Mouse (Mus musculus) left cerebral cortex, adult 11 months (tissue): ENCODE results near the gene Ubxn10.

Experiments used
- DNase-seq: peaks from one replicate; pipeline ENCODE4 v3.0.0; 2022; ENCODE audit warnings: low spot score

The Ubxn10 gene

GRCm38 (mm10) chr4:138729018-138729703 lies 7.8 kb downstream of the Ubxn10 start:
- DNase-seq: no peak

- no peak for DNase-seq
These were observed 11.2 kb downstream of the Ubxn10 start for GRCm38 (mm10) chr4:138725751-138726150.

GRCm38 (mm10) chr4:138725127-138725461 lies 11.9 kb downstream of the Ubxn10 start:
- DNase-seq: no peak

GRCm38 (mm10) chr4:138724354-138725126 lies 12.4 kb downstream of the Ubxn10 start, which contains the start of gene Pla2g2c:
Gene Pla2g2c (plus strand): TSS chr4:138724792.
- no peak for DNase-seq

GRCm38 (mm10) chr4:138723493-138724281 lies 13.3 kb downstream of the Ubxn10 start:
- peak; percentile 77 for DNase-seq

GRCm38 (mm10) chr4:138719264-138719596 lies 17.7 kb downstream of the Ubxn10 start:
- no peak for DNase-seq

GRCm38 (mm10) chr4:138718586-138719263 lies 18.2 kb downstream of the Ubxn10 start:
- no peak for DNase-seq

- no peak for DNase-seq
These were observed 20.3 kb downstream of the Ubxn10 start for GRCm38 (mm10) chr4:138716697-138717096.

- DNase-seq: no peak
These were observed 22.8 kb downstream of the Ubxn10 start for GRCm38 (mm10) chr4:138714186-138714585.

GRCm38 (mm10) chr4:138712621-138713020 lies 24.3 kb downstream of the Ubxn10 start:
- no peak for DNase-seq

GRCm38 (mm10) chr4:138712096-138712495 lies 24.9 kb downstream of the Ubxn10 start:
- DNase-seq: no peak

- DNase-seq: no peak
These were observed 25.7 kb downstream of the Ubxn10 start for GRCm38 (mm10) chr4:138711051-138711820.

GRCm38 (mm10) chr4:138710633-138711032 lies 26.3 kb downstream of the Ubxn10 start:
- DNase-seq: no peak

- DNase-seq: no peak
These were observed 27.0 kb downstream of the Ubxn10 start for GRCm38 (mm10) chr4:138709944-138710343.

- DNase-seq: no peak
These were observed 27.7 kb downstream of the Ubxn10 start for GRCm38 (mm10) chr4:138709246-138709645.

- no peak for DNase-seq
These were observed 28.3 kb downstream of the Ubxn10 start for GRCm38 (mm10) chr4:138708636-138709035.

- no peak for DNase-seq
These were observed 30.3 kb downstream of the Ubxn10 start for GRCm38 (mm10) chr4:138706620-138707019.

GRCm38 (mm10) chr4:138704169-138704568 lies 32.8 kb downstream of the Ubxn10 start:
- DNase-seq: no peak

- DNase-seq: no peak
These were observed 33.4 kb downstream of the Ubxn10 start for GRCm38 (mm10) chr4:138703591-138703990.

- no peak for DNase-seq
These were observed 34.4 kb downstream of the Ubxn10 start for GRCm38 (mm10) chr4:138702528-138702927.

- no peak for DNase-seq
These were observed 34.9 kb downstream of the Ubxn10 start for GRCm38 (mm10) chr4:138702031-138702430.
